Mouse (Mus musculus) lung, postnatal 0 days (tissue): Measurements from ENCODE around the gene Zdhhc22. TPM values are rescaled to one million over a fixed set of nuclear protein-coding genes. Genes with fewer than 3 reads are reported as not detected.

Experiments used
- ATAC-seq: fragments of 200-750 bp; cut with Nextera tagmentation; 2 replicates; pipeline ENCODE4 v1.8.0; 2017; ENCODE audit warnings: moderate library complexity
- DNase-seq: peaks from one replicate; pipeline ENCODE4 v3.0.0-alpha.2; 2016; ENCODE audit warnings: low spot score
- H3K27ac ChIP-seq: fragments of 300-500 bp; sonication (generic); 2 replicates; pipeline ENCODE4 v1.5.1; 2014; ENCODE audit warnings: antibody characterized with exemption, mild to moderate bottlenecking, low read length, mixed read lengths
- H3K27me3 ChIP-seq: fragments of 300-500 bp; sonication (generic); replicated peaks from 2 replicates; pipeline ENCODE4 v1.6.1; 2014; ENCODE audit warnings: low read length, mixed read lengths; ENCODE audit not compliant: insufficient read depth
- H3K36me3 ChIP-seq: fragments of 300-500 bp; sonication (generic); 2 replicates; pipeline ENCODE4 v1.6.1; 2014; ENCODE audit warnings: low read length, mixed read lengths; ENCODE audit not compliant: insufficient read depth
- H3K4me1 ChIP-seq: fragments of 300-500 bp; sonication (generic); 2 replicates; pipeline ENCODE4 v1.6.1; 2014; ENCODE audit warnings: antibody characterized with exemption, low read depth, low read length, mixed read lengths; ENCODE audit not compliant: insufficient read depth
- H3K4me2 ChIP-seq: fragments of 300-500 bp; sonication (generic); replicated peaks from 2 replicates; pipeline ENCODE4 v1.6.1; 2014; ENCODE audit warnings: low read depth, mild to moderate bottlenecking, low read length, moderate library complexity, mixed read lengths
- H3K4me3 ChIP-seq: fragments of 300-500 bp; sonication (generic); 2 replicates; pipeline ENCODE4 v1.5.1; 2014; ENCODE audit warnings: low read depth, low read length
- H3K9ac ChIP-seq: fragments of 300-500 bp; sonication (generic); replicated peaks from 2 replicates; pipeline ENCODE4 v1.6.1; 2014; ENCODE audit warnings: low read depth, mild to moderate bottlenecking
- H3K9me3 ChIP-seq: fragments of 300-500 bp; sonication (generic); 2 replicates; pipeline ENCODE4 v1.6.1; 2016; ENCODE audit warnings: low read length, mixed read lengths
- CTCF ChIP-seq: IDR thresholded peaks from 2 replicates; pipeline ENCODE4 v1.5.1; 2016; ENCODE audit warnings: antibody characterized with exemption, mild to moderate bottlenecking
- EP300 ChIP-seq: IDR thresholded peaks from 2 replicates; pipeline ENCODE4 v1.6.1; 2016; ENCODE audit warnings: antibody characterized with exemption, mild to moderate bottlenecking, control low read depth
- WGBS: fragments of 180-500 bp; shearing (Covaris S2); extraction: QIAGEN DNeasy Blood & Tissue Kit; methylation state at CpG from one replicate; pipeline ENCODE4 v1.1.7; 2014; 5-methylcytosine and 5-hydroxymethylcytosine counted together
- polyA plus RNA-seq: library from polyadenylated mRNA; unstranded; fragments of >200 nt; fragmentation: Nextera tagmentation; extraction: Ambion mirVana; gene quantifications from 2 replicates; pipeline ENCODE4 v1.2.1, GENCODE M21; 2015

The Zdhhc22 gene
- polyA plus RNA-seq, 1 experiment from 2014 or later = not detected

- no peak for ATAC-seq
- no peak overlapping the region for H3K27ac ChIP-seq
- H3K27me3 ChIP-seq = no peaks in the 10 kb centered on the region
- no peak for TF ChIP-seq CTCF
- TF ChIP-seq EP300 = no peak
- H3K4me3 ChIP-seq = no peak overlapping the region
- H3K4me2 ChIP-seq = no peak overlapping the region
- H3K4me1 ChIP-seq = 0 out of 2 replicates have a peak, but pooled peaks cover 9% of the 10 kb centered on the region
- H3K9ac ChIP-seq = no peak overlapping the region
- DNase-seq = no peak
- WGBS = 65% methylated on average over 3 of the region's 3 CpGs
- H3K9me3 ChIP-seq = no peaks in the 10 kb centered on the region
- H3K36me3 ChIP-seq = no peaks in the 10 kb centered on the region
These were observed 21.0 kb downstream of the Zdhhc22 start for GRCm38 (mm10) chr12:86969220-86969601.

GRCm38 (mm10) chr12:86968468-86969219 lies 21.6 kb downstream of the Zdhhc22 start:
- no peak overlapping the region for H3K4me2 ChIP-seq
- H3K9me3 ChIP-seq = no peaks in the 10 kb centered on the region
- DNase-seq (peak; percentile 60), ATAC-seq (peak; percentile 37; the same call in 1 of the 2 replicates)
- H3K36me3 ChIP-seq = no peaks in the 10 kb centered on the region
- WGBS = 40% methylated on average over 13 of the region's 13 CpGs
- H3K27me3 ChIP-seq = no peaks in the 10 kb centered on the region
- 0 out of 2 replicates have a peak, but pooled peaks cover 7% of the 10 kb centered on the region for H3K4me1 ChIP-seq
- no peak overlapping the region for H3K4me3 ChIP-seq
- no peak overlapping the region for H3K9ac ChIP-seq
- no peak overlapping the region for H3K27ac ChIP-seq
- TF ChIP-seq EP300 (no peak), CTCF (no peak)

- Histone ChIP-seq H3K36me3 (peaks cover 13% of the 10 kb centered on the region; the same call in 1 of the 2 replicates), H3K27me3 (no peaks in the 10 kb centered on the region), H3K4me1 (0 out of 2 replicates have a peak, but pooled peaks cover 3% of the 10 kb centered on the region), H3K9me3 (no peaks in the 10 kb centered on the region), H3K27ac (peak overlapping the region; percentile 35; the same call in 1 of the 2 replicates), H3K4me3 (no peak overlapping the region), H3K9ac (no peak overlapping the region), H3K4me2 (no peak overlapping the region)
- DNase-seq (peak; percentile 40), ATAC-seq (peak; percentile 54)
- TF ChIP-seq CTCF = no peak
- TF ChIP-seq EP300 = no peak
- 64% methylated on average over 4 of the region's 4 CpGs for WGBS
These were observed 24.9 kb downstream of the Zdhhc22 start for GRCm38 (mm10) chr12:86965237-86965799.

- WGBS = 74% methylated on average over 16 of the region's 16 CpGs
- Histone ChIP-seq H3K4me2 (no peak overlapping the region), H3K4me3 (no peak overlapping the region), H3K4me1 (0 out of 2 replicates have a peak, but pooled peaks cover 3% of the 10 kb centered on the region), H3K36me3 (peaks cover 21% of the 10 kb centered on the region; the same call in 1 of the 2 replicates), H3K9me3 (no peaks in the 10 kb centered on the region), H3K27ac (peak overlapping the region; percentile 51), H3K27me3 (no peaks in the 10 kb centered on the region), H3K9ac (no peak overlapping the region)
- peak; percentile 87 for ATAC-seq
- peak; percentile 62 for DNase-seq
- no peak for TF ChIP-seq CTCF
- no peak for TF ChIP-seq EP300
These were observed 25.8 kb downstream of the Zdhhc22 start for GRCm38 (mm10) chr12:86964278-86965057.

DNA sequence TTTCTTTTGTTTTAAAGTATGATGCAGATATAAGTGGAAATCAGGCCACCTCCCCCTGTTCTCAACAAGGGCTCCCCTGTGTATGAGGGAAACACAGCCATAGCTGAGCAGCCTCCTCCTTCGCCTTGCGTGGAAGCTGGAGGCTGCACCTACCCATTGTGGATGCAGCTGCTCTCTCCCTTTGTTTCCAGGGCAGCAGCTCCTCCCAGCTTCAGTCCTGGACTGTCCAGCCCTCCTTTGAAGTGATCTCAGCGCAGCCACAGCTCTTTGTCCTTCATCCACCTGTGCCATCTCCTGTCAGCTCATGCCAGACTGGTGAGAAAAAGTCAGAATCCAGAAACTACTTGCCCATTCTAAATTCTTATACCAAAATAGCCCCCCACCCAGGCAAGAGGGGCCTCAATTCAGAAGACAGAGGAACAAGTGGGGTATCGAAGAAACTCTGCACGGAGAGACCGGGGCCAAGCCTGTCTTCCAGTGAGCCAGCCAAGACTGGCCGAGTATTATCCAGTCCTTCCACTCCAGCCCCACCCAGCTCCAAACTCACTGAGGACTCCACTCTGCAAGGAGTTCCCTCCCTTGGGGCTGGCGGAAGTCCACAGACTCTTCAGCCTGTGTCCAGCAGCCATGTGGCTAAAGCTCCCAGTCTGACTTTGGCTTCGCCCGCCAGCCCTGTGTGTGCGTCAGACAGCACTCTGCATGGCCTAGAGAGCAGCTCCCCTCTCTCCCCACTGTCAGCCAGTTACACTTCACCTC lies 28.5 kb downstream of the Zdhhc22 start:
- Histone ChIP-seq H3K9me3 (no peaks in the 10 kb centered on the region), H3K9ac (no peak overlapping the region), H3K4me1 (0 out of 2 replicates have a peak, but pooled peaks cover 3% of the 10 kb centered on the region), H3K36me3 (peaks cover 25% of the 10 kb centered on the region; the same call in 1 of the 2 replicates), H3K4me3 (no peak overlapping the region), H3K27me3 (no peaks in the 10 kb centered on the region), H3K27ac (no peak overlapping the region), H3K4me2 (no peak overlapping the region)
- TF ChIP-seq CTCF (no peak), EP300 (no peak)
- DNase-seq = peak; percentile 71
- peak; percentile 66 for ATAC-seq
- WGBS = 69% methylated on average over 11 of the region's 11 CpGs
